Mouse (Mus musculus): Measurements from ENCODE around the gene Cpeb3.

DNA sequence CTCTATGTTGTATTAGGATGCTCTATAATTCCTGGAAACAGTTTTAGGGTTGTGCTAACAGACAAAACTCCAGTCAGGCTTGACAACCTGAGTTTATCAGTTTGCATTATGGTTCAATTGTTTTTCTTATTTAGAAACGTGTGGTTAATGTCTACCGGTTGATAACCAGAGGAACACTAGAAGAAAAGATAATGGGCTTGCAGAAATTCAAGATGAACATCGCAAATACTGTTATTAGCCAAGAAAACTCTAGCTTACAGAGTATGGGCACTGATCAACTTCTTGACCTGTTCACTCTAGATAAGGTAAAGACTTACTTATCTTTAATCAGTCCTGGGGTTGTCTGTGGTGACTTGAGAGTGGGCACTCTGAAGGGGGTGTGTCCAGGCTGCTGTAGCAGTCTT lies 198.5 kb downstream of the Cpeb3 start:
- TF ChIP-seq CTCF (IDR thresholded peaks at IDR 0.05; ENCODE audit: borderline replicate concordance, control insufficient read depth, extremely low read depth, insufficient read depth, low read length, poor library complexity) (no peak), POLR2A (IDR thresholded peaks at IDR 0.05; ENCODE audit: control insufficient read depth, extremely low read depth, insufficient read depth, low read length, poor library complexity) (no peak)
